Mouse (Mus musculus): ENCODE data around the gene Cfap97d2. TPM values are rescaled to one million over a fixed set of nuclear protein-coding genes. Genes with fewer than 3 reads are reported as not detected.

Cfap97d2 gene
- total RNA-seq, 2 experiments from 2014 or later, result 1.3 TPM

GRCm38 (mm10) chr8:13687101-13687717 lies 18.5 kb upstream of the Cfap97d2 start:
- no peak for DNase-seq (ENCODE audit: low spot score in 2 of 2)

- DNase-seq (ENCODE audit: low spot score in 2 of 2), result no peak
These were observed 17.7 kb upstream of the Cfap97d2 start for GRCm38 (mm10) chr8:13687941-13688340.

GRCm38 (mm10) chr8:13688461-13688860 lies 17.2 kb upstream of the Cfap97d2 start:
- no peak for DNase-seq (ENCODE audit: low spot score in 2 of 2)

- DNase-seq (ENCODE audit: low spot score in 2 of 2), result no peak
These were observed 16.4 kb upstream of the Cfap97d2 start for GRCm38 (mm10) chr8:13689331-13689730.

- peak in 1 of 2 experiments; percentile 31 for DNase-seq (ENCODE audit: low spot score in 2 of 2)
These were observed 13.2 kb upstream of the Cfap97d2 start for GRCm38 (mm10) chr8:13692302-13693066.

- DNase-seq (ENCODE audit: low spot score in 2 of 2), result no peak
These were observed 11.0 kb upstream of the Cfap97d2 start for GRCm38 (mm10) chr8:13694735-13695134.

- DNase-seq (ENCODE audit: low spot score in 2 of 2), result no peak
These were observed 10.4 kb upstream of the Cfap97d2 start for GRCm38 (mm10) chr8:13695203-13695867.

GRCm38 (mm10) chr8:13696157-13696556 lies 9.5 kb upstream of the Cfap97d2 start:
- DNase-seq (ENCODE audit: low spot score in 2 of 2), result no peak

- no peak for DNase-seq (ENCODE audit: low spot score in 2 of 2)
These were observed 8.5 kb upstream of the Cfap97d2 start for GRCm38 (mm10) chr8:13697196-13697595.

GRCm38 (mm10) chr8:13697681-13698080 lies 8.0 kb upstream of the Cfap97d2 start:
- no peak for DNase-seq (ENCODE audit: low spot score in 2 of 2)

- no peak for DNase-seq (ENCODE audit: low spot score in 2 of 2)
These were observed 7.4 kb upstream of the Cfap97d2 start for GRCm38 (mm10) chr8:13698281-13698680.

GRCm38 (mm10) chr8:13699323-13699949 lies 6.3 kb upstream of the Cfap97d2 start:
- DNase-seq (ENCODE audit: low spot score in 2 of 2), result no peak

- no peak for DNase-seq (ENCODE audit: low spot score in 2 of 2)
These were observed 2.9 kb upstream of the Cfap97d2 start for GRCm38 (mm10) chr8:13702755-13703154.

- no peak for DNase-seq (ENCODE audit: low spot score in 2 of 2)
These were observed 1.9 kb upstream of the Cfap97d2 start for GRCm38 (mm10) chr8:13703756-13704155.

GRCm38 (mm10) chr8:13704301-13704700 lies 1.4 kb upstream of the Cfap97d2 start:
- no peak for DNase-seq (ENCODE audit: low spot score in 2 of 2)

GRCm38 (mm10) chr8:13706918-13707317 lies 1.2 kb downstream of the Cfap97d2 start:
- no peak for DNase-seq (ENCODE audit: low spot score in 2 of 2)

- DNase-seq (ENCODE audit: low spot score in 2 of 2), result no peak
These were observed 2.8 kb downstream of the Cfap97d2 start for GRCm38 (mm10) chr8:13708514-13708913.

- no peak for DNase-seq (ENCODE audit: low spot score in 2 of 2)
These were observed 13.3 kb downstream of the Cfap97d2 start for GRCm38 (mm10) chr8:13718980-13719379.

GRCm38 (mm10) chr8:13725722-13726121 lies 20.0 kb downstream of the Cfap97d2 start:
- peak in 1 of 2 experiments; percentile 71 for DNase-seq (ENCODE audit: low spot score in 2 of 2)

GRCm38 (mm10) chr8:13727469-13728094 lies 21.9 kb downstream of the Cfap97d2 start:
- no peak for DNase-seq (ENCODE audit: low spot score in 2 of 2)

- DNase-seq (ENCODE audit: low spot score in 2 of 2), result peak; percentile 25 to 48
These were observed 34.7 kb downstream of the Cfap97d2 start for GRCm38 (mm10) chr8:13740323-13740770.
